Mouse (Mus musculus): ENCODE data around the gene Crp. TPM values are rescaled to one million over a fixed set of nuclear protein-coding genes. Genes with fewer than 3 reads are reported as not detected.

Gene Crp
- polyA plus RNA-seq, 2 experiments from 2014 or later, result not detected

DNA sequence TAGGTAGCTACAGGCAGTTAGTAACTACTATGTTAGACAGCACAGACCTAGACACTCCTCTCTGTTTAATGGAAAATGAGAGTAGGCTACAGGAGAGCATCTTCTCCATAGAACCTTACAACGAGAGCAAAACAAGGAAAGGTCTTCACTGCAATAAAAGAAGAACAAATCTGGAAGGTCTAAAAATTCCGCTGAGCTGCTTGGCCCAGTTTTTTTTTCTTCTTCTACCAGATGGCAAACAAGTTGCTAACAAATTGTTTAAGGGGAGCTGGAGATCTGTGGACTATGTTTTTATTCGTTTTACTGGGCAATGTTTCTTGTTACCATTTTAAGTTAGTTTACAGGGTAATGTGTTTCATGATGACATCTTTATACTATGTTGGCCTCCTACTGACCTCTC is 53.4 kb downstream of the Crp start:
- no peak for ATAC-seq

DNA sequence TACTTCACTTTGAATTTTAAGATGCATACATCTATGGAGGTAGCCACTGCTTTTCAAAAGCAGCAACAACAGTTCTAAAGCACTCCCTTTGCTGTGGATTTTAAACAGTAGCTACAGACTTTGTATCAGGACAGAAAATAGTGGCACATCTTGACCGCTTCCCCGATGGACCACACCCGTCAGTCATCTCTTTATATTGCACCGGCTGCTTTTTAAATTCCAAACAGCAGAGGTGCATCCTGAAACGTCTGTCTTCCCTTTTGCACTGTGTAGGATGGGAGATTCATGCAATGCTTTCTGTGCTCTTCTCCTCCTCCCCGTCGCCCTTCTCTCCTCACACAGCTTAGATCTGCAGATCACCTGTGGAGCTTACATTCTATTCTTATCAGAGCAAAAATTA is 57.3 kb downstream of the Crp start:
- no peak for ATAC-seq

GRCm38 (mm10) chr1:172759525-172759924 is 61.7 kb downstream of the Crp start:
- no peak for ATAC-seq

DNA sequence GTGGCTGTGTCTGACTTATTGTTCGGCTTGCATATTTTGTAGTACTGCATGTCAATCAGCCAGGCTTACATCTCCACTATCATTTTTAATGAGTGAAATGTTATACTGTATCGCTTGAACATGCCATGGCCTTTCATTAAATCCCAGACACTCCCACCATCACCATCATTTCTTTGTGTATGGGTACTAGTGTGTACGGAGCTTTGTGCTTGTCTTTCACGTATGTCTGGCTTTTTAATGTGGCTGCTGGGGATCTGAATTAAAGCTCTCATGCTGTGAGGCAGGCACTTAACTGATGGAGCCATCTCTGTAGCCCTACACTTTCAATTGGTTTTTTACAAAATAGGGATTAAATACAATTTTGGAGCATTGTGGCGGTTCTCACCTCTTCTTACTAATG is 81.3 kb downstream of the Crp start:
- no peak for ATAC-seq

- no peak for ATAC-seq
Observed at GRCm38 (mm10) chr1:172785322-172785721, 87.5 kb downstream of the Crp start.

GRCm38 (mm10) chr1:172785886-172786285 is 88.0 kb downstream of the Crp start:
- ATAC-seq, result no peak

DNA sequence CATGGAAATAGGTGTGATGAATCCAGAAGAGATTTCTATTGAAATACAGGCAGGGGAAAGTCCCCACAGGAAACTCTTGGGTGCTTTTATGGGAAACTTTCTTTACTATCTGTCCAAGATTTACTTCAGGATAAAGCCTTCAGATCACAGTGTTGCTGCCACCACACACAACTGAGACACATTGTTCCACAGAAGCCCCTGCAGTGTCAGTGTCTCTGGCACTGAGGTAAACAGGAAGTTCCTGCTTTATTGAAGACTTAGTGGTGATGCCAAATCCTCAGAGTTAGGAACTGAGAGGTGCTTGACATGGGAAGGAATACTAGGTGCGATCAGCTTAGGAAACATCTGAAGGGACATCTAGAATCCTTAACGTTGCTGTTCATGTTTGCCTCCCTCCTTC is 131.1 kb downstream of the Crp start:
- no peak for ATAC-seq

DNA sequence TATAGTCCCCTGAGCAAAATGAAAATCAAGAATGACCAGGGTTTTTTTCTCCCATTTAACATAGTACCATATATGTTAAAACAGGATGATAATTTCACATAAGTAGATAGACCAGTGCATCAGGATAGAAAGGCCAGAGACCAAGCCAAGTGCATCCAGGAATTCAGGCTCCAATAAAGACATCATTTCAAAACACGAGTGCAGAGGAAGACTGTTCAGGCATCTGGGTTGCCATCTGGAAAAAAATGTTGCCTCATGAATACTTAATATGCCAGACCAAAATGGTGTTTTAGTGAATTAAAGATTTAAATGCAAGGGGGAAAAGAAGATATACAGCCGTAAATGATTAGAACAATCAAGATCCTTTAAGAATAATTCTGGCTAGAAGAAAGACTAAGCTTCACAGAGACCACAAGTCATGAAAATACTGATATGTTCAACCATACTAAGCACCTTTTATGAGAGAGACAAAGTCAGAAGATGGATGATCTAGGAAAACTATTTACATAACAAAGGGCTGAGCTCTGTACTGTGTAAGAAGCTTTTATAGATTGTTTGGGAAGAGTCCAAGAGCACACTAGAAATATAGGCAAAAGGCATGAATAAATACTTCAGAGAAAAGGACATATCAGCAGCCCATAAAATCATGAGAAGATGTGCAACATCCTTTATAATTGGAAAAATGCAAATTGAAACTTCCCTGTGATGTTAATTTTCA is 149.3 kb downstream of the Crp start:
- ATAC-seq, result no peak

DNA sequence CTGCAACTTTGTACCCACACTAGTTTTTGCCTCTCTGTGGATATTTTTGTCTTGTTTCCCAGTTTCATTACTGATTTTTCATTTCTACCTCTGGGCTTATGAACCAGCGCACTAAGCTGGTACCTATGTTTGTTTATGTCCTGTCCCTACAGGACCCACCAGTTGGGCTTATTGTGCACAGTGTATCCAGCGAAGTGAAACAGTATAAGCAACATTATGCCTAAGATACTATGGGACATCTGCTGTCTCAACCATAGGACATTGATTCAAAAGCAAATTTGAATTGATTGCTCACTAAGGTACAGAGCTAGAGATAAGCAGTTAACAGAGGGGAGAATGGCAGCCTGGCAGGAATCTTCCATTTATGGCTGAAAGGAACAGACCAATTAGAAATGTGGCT is 150.3 kb downstream of the Crp start:
- ATAC-seq, result no peak

GRCm38 (mm10) chr1:172875265-172875664 is 177.4 kb downstream of the Crp start:
- ATAC-seq, result no peak

DNA sequence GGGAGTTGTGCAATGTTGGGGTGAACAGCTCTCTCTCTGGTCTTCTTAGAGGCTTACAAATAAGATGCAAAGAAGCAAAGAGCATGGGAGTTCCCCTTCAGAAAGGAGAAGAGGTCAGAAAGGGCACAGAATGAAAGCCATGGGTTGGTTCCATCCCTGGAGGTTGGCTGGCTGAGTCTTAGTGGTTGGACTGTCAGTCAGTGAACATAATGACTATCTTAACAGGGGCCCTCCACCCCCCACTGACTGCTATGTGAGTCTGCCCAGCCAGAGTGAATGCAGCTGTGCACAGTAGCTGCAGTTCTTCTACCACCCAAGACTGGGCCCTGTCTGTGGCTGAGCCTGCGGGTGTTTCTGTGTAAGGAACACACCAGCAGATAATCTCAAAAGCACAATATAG is 178.8 kb downstream of the Crp start:
- no peak for ATAC-seq

Other genes starting within 250 kb of the Crp start
- under 1 TPM in 1 of 2 experiments, not detected in 1; 0.25 TPM for gene Slamf9, start 222.7 kb upstream of the Crp start, polyA plus RNA-seq (2017; shearing (Covaris generic))
- gene Igsf9, start 216.3 kb upstream of the Crp start, polyA plus RNA-seq (2017; shearing (Covaris generic)), result not detected
- gene Tagln2, start 198.0 kb upstream of the Crp start, polyA plus RNA-seq (2017; shearing (Covaris generic)), result 100 to 1,000 TPM; 319 to 387 TPM
- gene Cfap45, start 177.3 kb upstream of the Crp start, polyA plus RNA-seq (2017; shearing (Covaris generic)), result under 1 TPM; 0.09 to 0.75 TPM
- gene Vsig8, start 142.1 kb upstream of the Crp start, polyA plus RNA-seq (2017; shearing (Covaris generic)), result not detected
- gene Slamf8, start 107.5 kb upstream of the Crp start, polyA plus RNA-seq (2017; shearing (Covaris generic)), result under 1 TPM in 1 of 2 experiments, not detected in 1; 0.29 TPM
- not detected for gene Fcrl6, start 95.5 kb upstream of the Crp start, polyA plus RNA-seq (2017; shearing (Covaris generic))
- 1 to 10 TPM; 5.3 to 5.7 TPM for gene Dusp23, start 65.1 kb upstream of the Crp start, polyA plus RNA-seq (2017; shearing (Covaris generic))
- gene Apcs, start 197.0 kb downstream of the Crp start, polyA plus RNA-seq (2017; shearing (Covaris generic)), result not detected

All from activated CD4-positive, CD25-positive, alpha-beta regulatory T cell, adult 4 months (primary cell).